Mouse (Mus musculus) midbrain, embryonic 10.5 days (tissue): ENCODE data around the gene Gm17324. TPM values are rescaled to one million over a fixed set of nuclear protein-coding genes. Genes with fewer than 3 reads are reported as not detected.
A peak's percentile ranks its signal among the peaks of the same experiment; 100 is the strongest.
"Not testable (repeated sequence)": the region's sequence is repeated elsewhere in the genome, so short reads cannot be mapped to it uniquely, and the experiment has no call there.

ENCODE experiments used
- DNase-seq: peaks from one replicate; pipeline ENCODE4 v3.0.0-alpha.2; 2017; ENCODE audit warnings: low spot score
- H3K27ac ChIP-seq: fragments of 300-500 bp; sonication (generic); replicated peaks from 2 replicates; pipeline ENCODE4 v1.5.1; 2016; ENCODE audit warnings: mild to moderate bottlenecking
- H3K27me3 ChIP-seq: fragments of 300-500 bp; sonication (generic); 2 replicates; pipeline ENCODE4 v1.6.1; 2016; ENCODE audit warnings: low read depth, mild to moderate bottlenecking; ENCODE audit not compliant: poor library complexity, severe bottlenecking
- H3K36me3 ChIP-seq: fragments of 300-500 bp; sonication (generic); 2 replicates; pipeline ENCODE4 v1.6.1; 2016; ENCODE audit warnings: mild to moderate bottlenecking, moderate library complexity
- H3K4me1 ChIP-seq: fragments of 300-500 bp; sonication (generic); 2 replicates; pipeline ENCODE4 v1.6.1; 2016
- H3K4me3 ChIP-seq: fragments of 300-500 bp; sonication (generic); 2 replicates; pipeline ENCODE4 v1.5.1; 2016; ENCODE audit warnings: mild to moderate bottlenecking, moderate library complexity
- H3K9me3 ChIP-seq: fragments of 300-500 bp; sonication (generic); replicated peaks from 2 replicates; pipeline ENCODE4 v1.6.1; 2016; ENCODE audit warnings: mild to moderate bottlenecking
- WGBS: fragments of 180-500 bp; shearing (Covaris S2); methylation state at CpG from one replicate; pipeline ENCODE4 v1.1.7; 2016; 5-methylcytosine and 5-hydroxymethylcytosine counted together
- polyA plus RNA-seq: library from polyadenylated mRNA; unstranded; fragments of >200 nt; fragmentation: Nextera tagmentation; extraction: Ambion mirVana; gene quantifications from 2 replicates; pipeline ENCODE4 v1.2.1, GENCODE M21; 2016

The Gm17324 gene
- polyA plus RNA-seq, 1 experiment from 2014 or later: 0.44 TPM

- peaks cover 23% of the 10 kb centered on the region for H3K4me1 ChIP-seq
- not testable (repeated sequence) for H3K27ac ChIP-seq, H3K27me3 ChIP-seq, H3K9me3 ChIP-seq, DNase-seq
- peaks cover 73% of the 10 kb centered on the region for H3K36me3 ChIP-seq
- H3K4me3 ChIP-seq: peak overlapping the region; percentile 32
- 71% methylated on average over 1 of the region's 1 CpGs for WGBS
Observed at GRCm38 (mm10) chr9:78478009-78478605, 29.5 kb upstream of the Gm17324 start.

- Histone ChIP-seq H3K36me3 (peaks cover 81% of the 10 kb centered on the region), H3K4me3 (no peak overlapping the region), H3K4me1 (peaks cover 13% of the 10 kb centered on the region), H3K27me3 (no peaks in the 10 kb centered on the region), H3K9me3 (no peaks in the 10 kb centered on the region), H3K27ac (no peak overlapping the region)
- 2% methylated on average over 5 of the region's 5 CpGs for WGBS
- no peak for DNase-seq
Observed at GRCm38 (mm10) chr9:78477021-78477551, 28.5 kb upstream of the Gm17324 start.

- WGBS: 3% methylated on average over 1 of the region's 1 CpGs
- Histone ChIP-seq H3K27me3 (no peaks in the 10 kb centered on the region), H3K4me3 (no peak overlapping the region), H3K36me3 (peaks cover 85% of the 10 kb centered on the region), H3K9me3 (no peaks in the 10 kb centered on the region), H3K27ac (no peak overlapping the region), H3K4me1 (peaks cover 13% of the 10 kb centered on the region)
- DNase-seq: peak; percentile 48
Observed at GRCm38 (mm10) chr9:78476531-78477020, 28.0 kb upstream of the Gm17324 start.

- DNase-seq: no peak
- Histone ChIP-seq H3K9me3 (no peaks in the 10 kb centered on the region), H3K27ac (no peak overlapping the region), H3K4me3 (no peak overlapping the region), H3K4me1 (peaks cover 13% of the 10 kb centered on the region), H3K36me3 (peaks cover 87% of the 10 kb centered on the region), H3K27me3 (no peaks in the 10 kb centered on the region)
- 91% methylated on average over 4 of the region's 4 CpGs for WGBS
Observed at GRCm38 (mm10) chr9:78475873-78476272, 27.3 kb upstream of the Gm17324 start.

GRCm38 (mm10) chr9:78475383-78475780 lies 26.8 kb upstream of the Gm17324 start:
- DNase-seq: no peak
- H3K4me3 ChIP-seq: no peak overlapping the region
- no peaks in the 10 kb centered on the region for H3K27me3 ChIP-seq
- H3K36me3 ChIP-seq: peaks cover 87% of the 10 kb centered on the region
- H3K4me1 ChIP-seq: peaks cover 13% of the 10 kb centered on the region
- H3K9me3 ChIP-seq: no peaks in the 10 kb centered on the region
- WGBS: 95% methylated on average over 2 of the region's 2 CpGs
- H3K27ac ChIP-seq: no peak overlapping the region

- no peak for DNase-seq
- WGBS: 93% methylated on average over 5 of the region's 5 CpGs
- Histone ChIP-seq H3K27ac (no peak overlapping the region), H3K36me3 (peaks cover 87% of the 10 kb centered on the region), H3K27me3 (no peaks in the 10 kb centered on the region), H3K4me3 (no peak overlapping the region), H3K9me3 (no peaks in the 10 kb centered on the region), H3K4me1 (peaks cover 10% of the 10 kb centered on the region)
Observed at GRCm38 (mm10) chr9:78474771-78475382, 26.3 kb upstream of the Gm17324 start.

GRCm38 (mm10) chr9:78474270-78474669 lies 25.7 kb upstream of the Gm17324 start:
- Histone ChIP-seq H3K27me3 (no peaks in the 10 kb centered on the region), H3K4me1 (peaks cover 6% of the 10 kb centered on the region), H3K27ac (no peak overlapping the region), H3K4me3 (no peak overlapping the region), H3K36me3 (peaks cover 88% of the 10 kb centered on the region), H3K9me3 (no peaks in the 10 kb centered on the region)
- 81% methylated on average over 2 of the region's 2 CpGs for WGBS
- DNase-seq: no peak

- H3K4me3 ChIP-seq: no peak overlapping the region
- no peak overlapping the region for H3K27ac ChIP-seq
- H3K4me1 ChIP-seq: no peaks in the 10 kb centered on the region; the same call in 1 of the 2 replicates
- 90% methylated on average over 8 of the region's 8 CpGs for WGBS
- H3K9me3 ChIP-seq: no peaks in the 10 kb centered on the region
- peaks cover 88% of the 10 kb centered on the region for H3K36me3 ChIP-seq
- DNase-seq: no peak
- H3K27me3 ChIP-seq: no peaks in the 10 kb centered on the region
Observed at GRCm38 (mm10) chr9:78473588-78473987, 25.0 kb upstream of the Gm17324 start.

- Histone ChIP-seq H3K4me3 (no peak overlapping the region), H3K27me3 (no peaks in the 10 kb centered on the region), H3K36me3 (peaks cover 97% of the 10 kb centered on the region), H3K27ac (no peak overlapping the region), H3K4me1 (no peaks in the 10 kb centered on the region), H3K9me3 (no peaks in the 10 kb centered on the region)
- no peak for DNase-seq
- 92% methylated on average over 3 of the region's 3 CpGs for WGBS
Observed at GRCm38 (mm10) chr9:78465725-78466124, 17.1 kb upstream of the Gm17324 start.

GRCm38 (mm10) chr9:78463337-78463736 lies 14.8 kb upstream of the Gm17324 start:
- H3K27me3 ChIP-seq: no peaks in the 10 kb centered on the region
- no peak overlapping the region for H3K4me3 ChIP-seq
- no peak for DNase-seq
- H3K4me1 ChIP-seq: no peaks in the 10 kb centered on the region
- H3K9me3 ChIP-seq: no peaks in the 10 kb centered on the region
- no peak overlapping the region for H3K27ac ChIP-seq
- H3K36me3 ChIP-seq: peaks cover 94% of the 10 kb centered on the region
- 92% methylated on average over 4 of the region's 4 CpGs for WGBS

- Histone ChIP-seq H3K36me3 (peaks cover 84% of the 10 kb centered on the region), H3K27ac (no peak overlapping the region), H3K27me3 (no peaks in the 10 kb centered on the region), H3K9me3 (no peaks in the 10 kb centered on the region), H3K4me3 (no peak overlapping the region), H3K4me1 (no peaks in the 10 kb centered on the region)
- WGBS: 91% methylated on average over 8 of the region's 8 CpGs
- DNase-seq: no peak
Observed at GRCm38 (mm10) chr9:78457026-78457425, 8.4 kb upstream of the Gm17324 start.

GRCm38 (mm10) chr9:78451382-78451781 lies 2.8 kb upstream of the Gm17324 start:
- no peak overlapping the region for H3K4me3 ChIP-seq
- H3K4me1 ChIP-seq: peaks cover 15% of the 10 kb centered on the region
- DNase-seq: no peak
- 84% methylated on average over 4 of the region's 4 CpGs for WGBS
- H3K36me3 ChIP-seq: peaks cover 53% of the 10 kb centered on the region
- H3K27ac ChIP-seq: no peak overlapping the region
- H3K9me3 ChIP-seq: no peaks in the 10 kb centered on the region
- H3K27me3 ChIP-seq: peaks cover 12% of the 10 kb centered on the region

GRCm38 (mm10) chr9:78450404-78450803 lies 1.8 kb upstream of the Gm17324 start:
- Histone ChIP-seq H3K27me3 (peaks cover 22% of the 10 kb centered on the region), H3K4me1 (peaks cover 15% of the 10 kb centered on the region), H3K36me3 (peaks cover 46% of the 10 kb centered on the region), H3K27ac (no peak overlapping the region), H3K9me3 (no peaks in the 10 kb centered on the region), H3K4me3 (no peak overlapping the region)
- WGBS: 75% methylated on average over 5 of the region's 5 CpGs
- DNase-seq: no peak
